Mouse (Mus musculus) forebrain, embryonic 11.5 days (tissue): ENCODE data around the gene Sh3pxd2a. TPM values are rescaled to one million over a fixed set of nuclear protein-coding genes. Genes with fewer than 3 reads are reported as not detected.

Experiments
- ATAC-seq: fragments of 200-750 bp; cut with Nextera tagmentation; replicated peaks from 2 replicates; pipeline ENCODE4 v1.8.0; 2017; ENCODE audit warnings: moderate TSS enrichment; ENCODE audit not compliant: low FRiP score
- DNase-seq: peaks from one replicate; pipeline ENCODE4 v3.0.0-alpha.2; 2017; ENCODE audit warnings: low spot score
- H3K27ac ChIP-seq: fragments of 300-500 bp; sonication (generic); 2 replicates; pipeline ENCODE4 v1.5.1; 2014; ENCODE audit warnings: low read depth, low read length
- H3K27me3 ChIP-seq: fragments of 300-500 bp; sonication (generic); 2 replicates; pipeline ENCODE4 v1.6.1; 2014; ENCODE audit warnings: mild to moderate bottlenecking, low read length, mixed read lengths; ENCODE audit not compliant: control insufficient read depth, insufficient read depth
- H3K36me3 ChIP-seq: fragments of 300-500 bp; sonication (generic); 2 replicates; pipeline ENCODE4 v1.6.1; 2014; ENCODE audit warnings: mild to moderate bottlenecking, low read length, moderate library complexity, mixed read lengths; ENCODE audit not compliant: control insufficient read depth, insufficient read depth
- H3K4me1 ChIP-seq: fragments of 300-500 bp; sonication (generic); replicated peaks from 2 replicates; pipeline ENCODE4 v1.6.1; 2014; ENCODE audit warnings: low read length, mixed read lengths; ENCODE audit not compliant: control insufficient read depth, insufficient read depth
- H3K4me2 ChIP-seq: fragments of 300-500 bp; sonication (generic); 2 replicates; pipeline ENCODE4 v1.6.1; 2014; ENCODE audit warnings: low read depth, mild to moderate bottlenecking, low read length, moderate library complexity, mixed read lengths; ENCODE audit not compliant: severe bottlenecking
- H3K4me3 ChIP-seq: fragments of 300-500 bp; sonication (generic); 2 replicates; pipeline ENCODE4 v1.5.1; 2014; ENCODE audit warnings: low read depth, low read length
- H3K9ac ChIP-seq: fragments of 300-500 bp; sonication (generic); 2 replicates; pipeline ENCODE4 v1.6.1; 2014; ENCODE audit warnings: low read length
- H3K9me3 ChIP-seq: fragments of 300-500 bp; sonication (generic); 2 replicates; pipeline ENCODE4 v1.6.1; 2016; ENCODE audit warnings: low read length, mixed read lengths; ENCODE audit not compliant: control insufficient read depth
- WGBS: fragments of 180-500 bp; shearing (Covaris S2); extraction: QIAGEN DNeasy Blood & Tissue Kit; methylation state at CpG from one replicate; pipeline ENCODE4 v1.1.7; 2014; 5-methylcytosine and 5-hydroxymethylcytosine counted together
- polyA plus RNA-seq: library from polyadenylated mRNA; unstranded; fragments of >200 nt; fragmentation: Nextera tagmentation; extraction: Ambion mirVana; gene quantifications from 2 replicates; pipeline ENCODE4 v1.2.1, GENCODE M21; 2014

The Sh3pxd2a gene
- polyA plus RNA-seq, 1 experiment from 2014 or later: 5.2 TPM

GRCm38 (mm10) chr19:47337743-47338142 lies 126.5 kb downstream of the Sh3pxd2a start:
- Histone ChIP-seq H3K4me1 (peaks cover 8% of the 10 kb centered on the region), H3K27ac (no peak overlapping the region), H3K4me2 (peak overlapping the region; percentile 33; the same call in 1 of the 2 replicates), H3K27me3 (peaks cover 12% of the 10 kb centered on the region), H3K9ac (no peak overlapping the region), H3K36me3 (no peaks in the 10 kb centered on the region), H3K4me3 (no peak overlapping the region), H3K9me3 (no peaks in the 10 kb centered on the region)
- WGBS: 29% methylated on average over 12 of the region's 12 CpGs
- DNase-seq (peak; percentile 97), ATAC-seq (peak; percentile 82)

GRCm38 (mm10) chr19:47337191-47337590 lies 127.0 kb downstream of the Sh3pxd2a start:
- no peak for ATAC-seq
- H3K4me3 ChIP-seq: no peak overlapping the region
- H3K4me2 ChIP-seq: no peak overlapping the region
- 75% methylated on average over 7 of the region's 7 CpGs for WGBS
- peaks cover 7% of the 10 kb centered on the region for H3K27me3 ChIP-seq
- H3K36me3 ChIP-seq: no peaks in the 10 kb centered on the region
- H3K9ac ChIP-seq: no peak overlapping the region
- no peak for DNase-seq
- H3K9me3 ChIP-seq: no peaks in the 10 kb centered on the region
- no peak overlapping the region for H3K27ac ChIP-seq
- H3K4me1 ChIP-seq: peaks cover 8% of the 10 kb centered on the region

- ATAC-seq (no peak), DNase-seq (no peak)
- 80% methylated on average over 6 of the region's 6 CpGs for WGBS
- H3K27me3 ChIP-seq: 0 out of 2 replicates have a peak, but pooled peaks cover 2% of the 10 kb centered on the region
- H3K9me3 ChIP-seq: no peaks in the 10 kb centered on the region
- H3K27ac ChIP-seq: no peak overlapping the region
- H3K4me2 ChIP-seq: no peak overlapping the region
- H3K4me3 ChIP-seq: no peak overlapping the region
- no peaks in the 10 kb centered on the region for H3K36me3 ChIP-seq
- peaks cover 17% of the 10 kb centered on the region for H3K4me1 ChIP-seq
- H3K9ac ChIP-seq: no peak overlapping the region
These were observed 128.9 kb downstream of the Sh3pxd2a start for GRCm38 (mm10) chr19:47335262-47335661.

- H3K4me1 ChIP-seq: peaks cover 17% of the 10 kb centered on the region
- DNase-seq: no peak
These were observed 129.5 kb downstream of the Sh3pxd2a start for GRCm38 (mm10) chr19:47334713-47335112.

GRCm38 (mm10) chr19:47330743-47331227 lies 133.4 kb downstream of the Sh3pxd2a start:
- Histone ChIP-seq H3K9me3 (no peaks in the 10 kb centered on the region), H3K27me3 (no peaks in the 10 kb centered on the region), H3K36me3 (no peaks in the 10 kb centered on the region), H3K9ac (peak overlapping the region; percentile 9; the same call in 1 of the 2 replicates), H3K4me3 (no peak overlapping the region), H3K4me2 (no peak overlapping the region), H3K4me1 (peaks cover 23% of the 10 kb centered on the region), H3K27ac (no peak overlapping the region)
- 14% methylated on average over 10 of the region's 10 CpGs for WGBS
- ATAC-seq: peak; percentile 42
- DNase-seq: peak; percentile 73

More at GRCm38 (mm10) chr19:47334713-47335112, 129.5 kb downstream of the Sh3pxd2a start:
- H3K4me2 ChIP-seq: no peak overlapping the region
- no peaks in the 10 kb centered on the region for H3K36me3 ChIP-seq
- no peak overlapping the region for H3K4me3 ChIP-seq
- H3K9ac ChIP-seq: peak overlapping the region; percentile 12; the same call in 1 of the 2 replicates
- WGBS: 73% methylated on average over 17 of the region's 17 CpGs
- H3K27ac ChIP-seq: no peak overlapping the region
- 0 out of 2 replicates have a peak, but pooled peaks cover 2% of the 10 kb centered on the region for H3K27me3 ChIP-seq
- H3K9me3 ChIP-seq: no peaks in the 10 kb centered on the region
- ATAC-seq: no peak

- H3K27me3 ChIP-seq: no peaks in the 10 kb centered on the region
- H3K9me3 ChIP-seq: no peaks in the 10 kb centered on the region
- 100% methylated on average over 1 of the region's 1 CpGs for WGBS
- no peaks in the 10 kb centered on the region for H3K36me3 ChIP-seq
- no peak overlapping the region for H3K9ac ChIP-seq
- no peak overlapping the region for H3K4me2 ChIP-seq
- ATAC-seq (no peak), DNase-seq (no peak)
- no peak overlapping the region for H3K4me3 ChIP-seq
- peaks cover 23% of the 10 kb centered on the region for H3K4me1 ChIP-seq
- no peak overlapping the region for H3K27ac ChIP-seq
These were observed 135.1 kb downstream of the Sh3pxd2a start for GRCm38 (mm10) chr19:47329102-47329501.

- ATAC-seq (peak; percentile 34), DNase-seq (no peak)
- Histone ChIP-seq H3K27ac (no peak overlapping the region), H3K4me1 (peaks cover 23% of the 10 kb centered on the region), H3K9ac (0 out of 2 replicates have a peak overlapping the region, but pooled peaks have one; percentile 12), H3K9me3 (no peaks in the 10 kb centered on the region), H3K4me3 (no peak overlapping the region), H3K27me3 (no peaks in the 10 kb centered on the region), H3K36me3 (no peaks in the 10 kb centered on the region), H3K4me2 (no peak overlapping the region)
- 32% methylated on average over 11 of the region's 11 CpGs for WGBS
These were observed 136.0 kb downstream of the Sh3pxd2a start for GRCm38 (mm10) chr19:47327896-47328882.

GRCm38 (mm10) chr19:47325881-47326280 lies 138.3 kb downstream of the Sh3pxd2a start:
- Histone ChIP-seq H3K27ac (no peak overlapping the region), H3K27me3 (no peaks in the 10 kb centered on the region), H3K9me3 (no peaks in the 10 kb centered on the region), H3K4me2 (no peak overlapping the region), H3K9ac (no peak overlapping the region), H3K4me3 (no peak overlapping the region), H3K36me3 (no peaks in the 10 kb centered on the region), H3K4me1 (peaks cover 18% of the 10 kb centered on the region)
- WGBS: 30% methylated on average over 5 of the region's 5 CpGs
- no peak for ATAC-seq
- no peak for DNase-seq
